Mouse (Mus musculus): ENCODE results near the gene Fcgr1. TPM values are rescaled to one million over a fixed set of nuclear protein-coding genes. Genes with fewer than 3 reads are reported as not detected.
"Not testable (repeated sequence)": the region's sequence is repeated elsewhere in the genome, so short reads cannot be mapped to it uniquely, and the experiment has no call there.

Gene Fcgr1
- polyA plus RNA-seq, 1 experiment = 1.3 TPM

GRCm38 (mm10) chr3:96332000-96332399, 38.2 kb upstream of the Fcgr1 start:
- Histone ChIP-seq H3K4me3 (ENCODE audit: insufficient read depth, low read depth, low read length) (no peak overlapping the region), H3K27ac (ENCODE audit: insufficient read depth, low read depth, low read length) (no peak overlapping the region), H3K36me3 (ENCODE audit: control insufficient read depth, insufficient read depth, low read length) (no peaks in the 10 kb centered on the region), H3K27me3 (replicated peaks; ENCODE audit: control insufficient read depth, insufficient read depth, low read length) (peaks cover 4% of the 10 kb centered on the region; the same call in 1 of the 2 replicates), H3K4me1 (ENCODE audit: control insufficient read depth, insufficient read depth, low read length) (0 out of 2 replicates have a peak, but pooled peaks cover 3% of the 10 kb centered on the region)
- 27% methylated on average over 14 of the region's 14 CpGs for WGBS
- no peak for TF ChIP-seq POLR2A (IDR thresholded peaks at IDR 0.05; ENCODE audit: low read depth, low read length)
- TF ChIP-seq CTCF (conservative IDR thresholded peaks at IDR 0.05; ENCODE audit: insufficient read depth, insufficient read length, low read depth, low read length) = no peak
- DNase-seq = no peak

DNA sequence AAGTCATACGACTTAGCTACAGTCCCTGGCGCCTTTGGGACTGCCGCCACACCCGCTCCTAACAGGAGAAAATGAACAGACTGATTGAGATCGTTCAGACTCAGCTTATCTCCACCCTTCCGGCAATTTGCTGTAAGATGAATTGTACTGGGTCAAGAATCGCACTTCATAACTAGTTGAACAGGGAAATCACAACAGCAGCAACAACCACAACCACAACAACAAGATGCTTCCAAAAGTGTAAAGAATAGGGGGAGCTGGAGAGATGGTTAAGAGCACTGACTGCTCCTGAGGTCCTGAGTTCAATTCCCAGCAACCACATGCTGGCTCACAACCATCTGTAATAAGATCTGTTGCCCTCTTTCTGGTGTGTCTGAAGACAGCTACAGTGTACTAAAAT, 37.7 kb upstream of the Fcgr1 start:
- Histone ChIP-seq H3K36me3 (ENCODE audit: control insufficient read depth, insufficient read depth, low read length) (no peaks in the 10 kb centered on the region), H3K4me3 (ENCODE audit: insufficient read depth, low read depth, low read length) (no peak overlapping the region), H3K4me1 (ENCODE audit: control insufficient read depth, insufficient read depth, low read length) (0 out of 2 replicates have a peak, but pooled peaks cover 3% of the 10 kb centered on the region), H3K27me3 (replicated peaks; ENCODE audit: control insufficient read depth, insufficient read depth, low read length) (peaks cover 4% of the 10 kb centered on the region; the same call in 1 of the 2 replicates), H3K27ac (ENCODE audit: insufficient read depth, low read depth, low read length) (no peak overlapping the region)
- no peak for TF ChIP-seq CTCF (conservative IDR thresholded peaks at IDR 0.05; ENCODE audit: insufficient read depth, insufficient read length, low read depth, low read length)
- no peak for TF ChIP-seq POLR2A (IDR thresholded peaks at IDR 0.05; ENCODE audit: low read depth, low read length)
- DNase-seq = no peak
- WGBS = 64% methylated on average over 7 of the region's 7 CpGs

DNA sequence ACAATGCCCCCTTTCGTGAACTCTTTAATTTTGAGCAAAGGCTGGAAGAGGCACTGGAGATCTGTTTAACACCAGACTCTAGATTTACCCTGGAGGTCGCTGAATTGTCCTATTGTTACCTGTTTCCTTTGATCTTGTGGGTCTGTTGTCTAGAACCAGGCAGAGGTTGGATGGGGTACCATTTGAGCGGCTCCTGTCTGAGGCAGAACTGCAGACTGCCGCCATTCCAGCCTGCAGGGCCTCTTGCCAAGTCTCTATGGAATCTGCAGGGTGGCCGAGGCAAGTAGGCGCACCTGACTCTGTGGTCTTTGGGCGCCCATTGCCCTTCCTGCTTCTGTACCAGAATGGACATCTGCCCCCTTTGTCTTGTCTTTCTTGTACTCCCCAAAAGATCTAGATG, 36.8 kb upstream of the Fcgr1 start:
- TF ChIP-seq CTCF (conservative IDR thresholded peaks at IDR 0.05; ENCODE audit: insufficient read depth, insufficient read length, low read depth, low read length) (no peak), POLR2A (IDR thresholded peaks at IDR 0.05; ENCODE audit: low read depth, low read length) (no peak)
- Histone ChIP-seq H3K27me3 (replicated peaks; ENCODE audit: control insufficient read depth, insufficient read depth, low read length) (peaks cover 4% of the 10 kb centered on the region; the same call in 1 of the 2 replicates), H3K27ac (ENCODE audit: insufficient read depth, low read depth, low read length) (no peak overlapping the region), H3K4me1 (ENCODE audit: control insufficient read depth, insufficient read depth, low read length) (0 out of 2 replicates have a peak, but pooled peaks cover 3% of the 10 kb centered on the region), H3K4me3 (ENCODE audit: insufficient read depth, low read depth, low read length) (no peak overlapping the region), H3K36me3 (ENCODE audit: control insufficient read depth, insufficient read depth, low read length) (no peaks in the 10 kb centered on the region)
- no peak for DNase-seq
- WGBS = 74% methylated on average over 7 of the region's 7 CpGs

DNA sequence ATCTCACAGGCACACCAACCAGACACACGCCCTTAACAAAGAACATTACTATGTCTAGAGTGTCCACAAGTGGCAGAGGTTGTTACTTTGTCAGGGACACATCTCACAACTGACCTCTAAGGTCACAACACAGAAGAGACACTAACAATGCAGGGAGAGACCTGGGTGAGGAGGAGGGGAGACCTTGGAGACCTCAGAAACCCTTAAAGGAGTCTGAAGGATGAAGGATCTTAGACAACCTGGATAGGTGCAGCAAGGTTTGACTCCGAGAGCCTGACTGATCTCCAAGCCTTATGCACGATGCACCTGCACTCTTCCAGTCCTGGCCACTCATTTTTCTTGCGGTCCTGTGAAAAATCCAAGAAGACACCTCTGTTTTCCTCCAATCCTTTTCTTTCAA, 36.4 kb upstream of the Fcgr1 start:
- TF ChIP-seq POLR2A (IDR thresholded peaks at IDR 0.05; ENCODE audit: low read depth, low read length) (no peak), CTCF (conservative IDR thresholded peaks at IDR 0.05; ENCODE audit: insufficient read depth, insufficient read length, low read depth, low read length) (no peak)
- Histone ChIP-seq H3K27me3 (replicated peaks; ENCODE audit: control insufficient read depth, insufficient read depth, low read length) (peaks cover 2% of the 10 kb centered on the region; the same call in 1 of the 2 replicates), H3K4me1 (ENCODE audit: control insufficient read depth, insufficient read depth, low read length) (0 out of 2 replicates have a peak, but pooled peaks cover 3% of the 10 kb centered on the region), H3K27ac (ENCODE audit: insufficient read depth, low read depth, low read length) (no peak overlapping the region), H3K4me3 (ENCODE audit: insufficient read depth, low read depth, low read length) (no peak overlapping the region), H3K36me3 (ENCODE audit: control insufficient read depth, insufficient read depth, low read length) (no peaks in the 10 kb centered on the region)
- WGBS = 89% methylated on average over 4 of the region's 4 CpGs
- no peak for DNase-seq

- H3K4me3 ChIP-seq (ENCODE audit: insufficient read depth, low read depth, low read length) = no peak overlapping the region
- H3K27me3 ChIP-seq (replicated peaks; ENCODE audit: control insufficient read depth, insufficient read depth, low read length) = peaks cover 2% of the 10 kb centered on the region; the same call in 1 of the 2 replicates
- 0 out of 2 replicates have a peak, but pooled peaks cover 3% of the 10 kb centered on the region for H3K4me1 ChIP-seq (ENCODE audit: control insufficient read depth, insufficient read depth, low read length)
- no peaks in the 10 kb centered on the region for H3K36me3 ChIP-seq (ENCODE audit: control insufficient read depth, insufficient read depth, low read length)
- DNase-seq = no peak
- no peak overlapping the region for H3K27ac ChIP-seq (ENCODE audit: insufficient read depth, low read depth, low read length)
- WGBS = 26% methylated on average over 15 of the region's 15 CpGs
- TF ChIP-seq POLR2A (IDR thresholded peaks at IDR 0.05; ENCODE audit: low read depth, low read length) = no peak
- no peak for TF ChIP-seq CTCF (conservative IDR thresholded peaks at IDR 0.05; ENCODE audit: insufficient read depth, insufficient read length, low read depth, low read length)
These were observed 35.1 kb upstream of the Fcgr1 start for GRCm38 (mm10) chr3:96328730-96329387.

DNA sequence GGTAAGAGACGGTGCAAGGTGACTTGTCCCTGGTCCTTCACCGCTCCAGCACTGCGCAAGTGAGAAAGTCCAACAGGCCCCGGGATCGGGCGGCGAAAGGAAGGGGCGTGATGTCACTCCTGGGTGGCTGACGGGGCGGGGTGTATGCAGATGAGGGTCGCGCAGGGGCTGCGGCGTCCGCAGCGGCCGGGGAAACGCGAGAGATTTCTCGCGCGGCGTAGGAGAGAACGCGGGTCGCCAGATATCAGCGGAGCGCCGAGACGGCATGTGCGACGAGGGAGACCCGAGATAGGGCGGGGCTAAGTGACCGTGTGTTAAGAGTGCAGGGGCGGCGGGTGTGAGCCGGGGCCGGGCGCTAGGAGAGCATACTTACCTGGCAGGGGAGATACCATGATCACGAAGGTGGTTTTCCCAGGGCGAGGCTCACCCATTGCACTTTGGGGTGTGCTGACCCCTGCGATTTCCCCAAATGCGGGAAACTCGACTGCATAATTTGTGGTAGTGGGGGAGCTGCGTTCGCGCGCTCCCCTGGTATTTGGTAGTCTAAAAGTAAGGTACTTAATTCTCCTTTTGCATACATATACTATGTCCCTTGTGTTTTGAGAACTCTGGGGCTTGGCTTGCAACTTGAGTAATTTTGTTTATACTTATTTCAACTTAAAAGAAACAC, 34.4 kb upstream of the Fcgr1 start:
- H3K27ac ChIP-seq (ENCODE audit: insufficient read depth, low read depth, low read length); H3K36me3 ChIP-seq (ENCODE audit: control insufficient read depth, insufficient read depth, low read length); H3K4me3 ChIP-seq (ENCODE audit: insufficient read depth, low read depth, low read length); H3K27me3 ChIP-seq (replicated peaks; ENCODE audit: control insufficient read depth, insufficient read depth, low read length); DNase-seq; H3K4me1 ChIP-seq (ENCODE audit: control insufficient read depth, insufficient read depth, low read length): not testable (repeated sequence)
- 2% methylated on average over 49 of the region's 49 CpGs for WGBS

DNA sequence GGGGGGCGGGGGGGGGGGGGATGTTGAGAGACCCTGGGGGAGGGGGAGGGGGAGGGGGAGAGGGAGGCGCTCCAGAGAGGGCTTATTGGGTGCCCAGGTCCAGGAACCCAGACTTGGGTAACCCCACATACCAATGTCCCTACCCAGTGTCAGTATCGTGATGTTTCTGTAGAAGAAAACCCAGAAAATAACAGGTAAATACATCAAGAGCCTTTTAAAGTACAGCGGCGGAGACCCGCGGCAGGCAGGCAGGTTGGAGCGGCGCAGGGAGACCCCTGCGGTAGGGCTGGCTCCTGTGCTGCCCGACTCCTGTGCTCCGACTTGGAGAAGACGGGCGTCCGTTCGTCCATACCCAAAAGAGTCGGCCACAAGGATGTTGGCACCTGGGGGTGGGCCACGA, 33.9 kb upstream of the Fcgr1 start:
- no peak for TF ChIP-seq CTCF (conservative IDR thresholded peaks at IDR 0.05; ENCODE audit: insufficient read depth, insufficient read length, low read depth, low read length)
- no peak for TF ChIP-seq POLR2A (IDR thresholded peaks at IDR 0.05; ENCODE audit: low read depth, low read length)
- H3K4me1 ChIP-seq (ENCODE audit: control insufficient read depth, insufficient read depth, low read length) = no peaks in the 10 kb centered on the region
- H3K27me3 ChIP-seq (replicated peaks; ENCODE audit: control insufficient read depth, insufficient read depth, low read length) = peaks cover 3% of the 10 kb centered on the region; the same call in 1 of the 2 replicates
- H3K27ac ChIP-seq (ENCODE audit: insufficient read depth, low read depth, low read length) = no peak overlapping the region
- 2% methylated on average over 17 of the region's 18 CpGs for WGBS
- H3K36me3 ChIP-seq (ENCODE audit: control insufficient read depth, insufficient read depth, low read length) = no peaks in the 10 kb centered on the region
- no peak overlapping the region for H3K4me3 ChIP-seq (ENCODE audit: insufficient read depth, low read depth, low read length)
- no peak for DNase-seq

Data from kidney, adult 2 months (tissue).